Mouse (Mus musculus) adrenal gland, adult 8-10 months (tissue): ENCODE data around the gene Greb1. TPM values are rescaled to one million over a fixed set of nuclear protein-coding genes. Genes with fewer than 3 reads are reported as not detected.

ENCODE experiments used
- DNase-seq: peaks from one replicate; pipeline ENCODE4 v3.0.0; 2022
- total RNA-seq, 4 experiments: library from RNA; stranded (reverse); gene quantifications; 2 replicates each; pipeline ENCODE4 v1.2.4; 2022

Greb1 gene
- total RNA-seq, 4 experiments from 2014 or later: 48.1 to 255 (median 118) TPM

DNA sequence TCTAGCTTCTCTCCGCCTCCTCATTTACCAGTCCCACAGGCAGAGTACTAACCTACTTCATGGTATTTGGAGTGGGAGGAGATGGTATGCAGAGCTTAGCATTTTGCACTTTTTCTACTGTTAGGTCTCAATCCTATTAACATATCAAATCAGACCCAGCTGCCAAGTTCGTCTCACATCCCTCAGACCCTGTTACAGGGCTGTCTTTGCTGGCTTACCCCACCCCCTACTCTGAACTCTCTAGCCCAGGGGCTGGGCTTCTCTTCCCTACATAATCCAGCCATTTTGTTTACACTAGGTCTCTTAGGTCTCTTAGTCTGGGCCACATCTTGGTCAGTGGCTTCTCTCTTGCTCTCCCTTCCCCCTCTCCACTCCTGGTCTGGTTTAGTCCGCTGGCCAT, 131.5 kb downstream of the Greb1 start:
- no peak for DNase-seq

DNA sequence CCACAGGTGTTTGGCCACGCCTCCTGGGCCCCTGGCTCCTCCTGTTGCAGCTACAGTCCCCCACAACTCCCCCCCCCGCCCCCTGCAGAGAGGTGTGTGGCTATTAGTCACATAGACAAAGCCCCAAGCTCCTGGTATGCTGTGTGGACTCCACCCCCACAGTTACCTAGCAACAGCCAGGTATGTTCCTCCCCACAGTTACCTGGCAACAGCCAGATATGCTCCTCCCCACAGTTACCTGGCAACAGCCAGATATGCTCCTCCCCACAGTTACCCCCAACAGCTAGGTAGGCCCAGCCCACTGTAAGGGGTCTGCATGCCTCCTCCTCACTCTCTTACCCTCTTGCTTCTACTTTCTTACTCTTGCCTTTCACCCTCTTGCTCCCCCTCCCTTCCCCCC, 135.7 kb downstream of the Greb1 start:
- DNase-seq: no peak

DNA sequence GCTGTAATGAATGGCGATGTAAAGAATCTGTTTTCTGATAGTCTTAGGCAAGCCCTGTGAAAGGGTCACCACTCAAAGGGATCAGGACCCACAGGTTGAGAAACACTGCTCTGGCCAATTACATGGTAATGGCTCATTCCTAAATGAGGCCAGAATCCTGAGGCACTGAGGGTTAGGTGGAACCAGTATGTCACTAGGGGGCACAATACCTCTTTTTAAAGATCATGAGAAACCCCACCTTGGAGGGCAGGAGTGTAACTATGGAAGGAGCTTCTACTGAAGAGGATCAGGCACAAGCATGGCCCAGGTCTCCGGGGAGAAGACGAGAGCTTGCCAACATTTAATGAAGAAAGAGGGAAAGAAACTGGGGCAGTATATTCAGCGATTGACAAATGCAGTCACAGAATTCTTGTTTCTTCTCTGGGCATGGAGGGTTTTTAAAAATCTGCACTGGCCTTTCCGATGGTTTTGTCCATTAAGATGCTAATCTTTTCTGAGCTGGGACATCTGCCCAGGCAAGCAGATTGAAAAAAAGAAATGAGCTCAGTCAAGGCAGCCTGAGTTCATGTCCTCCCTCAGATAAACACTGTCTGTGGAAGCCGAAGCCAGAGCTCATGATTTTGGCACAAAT, 137.6 kb downstream of the Greb1 start:
- no peak for DNase-seq

DNA sequence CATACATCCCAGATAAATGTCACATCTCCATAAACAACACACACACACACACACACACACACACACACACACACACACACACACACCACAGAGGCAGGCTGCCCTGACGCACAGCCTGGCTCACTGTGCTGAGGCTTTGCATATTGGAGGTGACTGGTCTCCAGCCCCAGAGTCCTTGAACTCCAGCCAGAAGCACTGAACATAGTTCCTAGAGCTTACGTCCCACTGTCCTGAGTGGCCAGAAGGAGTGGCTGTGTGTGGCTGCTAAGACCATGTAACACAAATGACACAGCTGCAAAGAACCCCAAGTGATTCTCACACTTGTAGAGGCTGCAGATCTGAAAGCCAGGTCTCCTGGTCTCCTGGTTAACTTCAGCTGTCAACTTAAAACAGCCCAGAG, 138.8 kb downstream of the Greb1 start:
- peak; percentile 58 for DNase-seq

DNA sequence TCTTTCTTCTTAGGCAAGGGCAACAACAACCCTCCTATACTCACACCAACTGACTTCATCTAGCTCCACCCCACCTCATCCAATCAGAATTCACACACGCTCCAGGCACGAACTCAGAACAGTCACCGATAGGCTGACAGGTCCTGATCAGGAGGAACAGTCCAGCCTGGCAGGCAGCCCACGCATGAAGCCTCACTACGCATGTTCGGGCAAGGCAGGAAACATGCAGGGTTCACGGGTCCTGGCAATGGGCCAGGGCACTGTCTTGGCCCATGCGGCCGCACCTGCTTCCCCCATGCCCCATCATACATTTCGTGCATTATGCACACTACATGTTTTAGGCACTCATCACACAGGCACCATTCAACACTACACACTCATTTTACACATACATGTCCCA, 139.2 kb downstream of the Greb1 start:
- DNase-seq: no peak

DNA sequence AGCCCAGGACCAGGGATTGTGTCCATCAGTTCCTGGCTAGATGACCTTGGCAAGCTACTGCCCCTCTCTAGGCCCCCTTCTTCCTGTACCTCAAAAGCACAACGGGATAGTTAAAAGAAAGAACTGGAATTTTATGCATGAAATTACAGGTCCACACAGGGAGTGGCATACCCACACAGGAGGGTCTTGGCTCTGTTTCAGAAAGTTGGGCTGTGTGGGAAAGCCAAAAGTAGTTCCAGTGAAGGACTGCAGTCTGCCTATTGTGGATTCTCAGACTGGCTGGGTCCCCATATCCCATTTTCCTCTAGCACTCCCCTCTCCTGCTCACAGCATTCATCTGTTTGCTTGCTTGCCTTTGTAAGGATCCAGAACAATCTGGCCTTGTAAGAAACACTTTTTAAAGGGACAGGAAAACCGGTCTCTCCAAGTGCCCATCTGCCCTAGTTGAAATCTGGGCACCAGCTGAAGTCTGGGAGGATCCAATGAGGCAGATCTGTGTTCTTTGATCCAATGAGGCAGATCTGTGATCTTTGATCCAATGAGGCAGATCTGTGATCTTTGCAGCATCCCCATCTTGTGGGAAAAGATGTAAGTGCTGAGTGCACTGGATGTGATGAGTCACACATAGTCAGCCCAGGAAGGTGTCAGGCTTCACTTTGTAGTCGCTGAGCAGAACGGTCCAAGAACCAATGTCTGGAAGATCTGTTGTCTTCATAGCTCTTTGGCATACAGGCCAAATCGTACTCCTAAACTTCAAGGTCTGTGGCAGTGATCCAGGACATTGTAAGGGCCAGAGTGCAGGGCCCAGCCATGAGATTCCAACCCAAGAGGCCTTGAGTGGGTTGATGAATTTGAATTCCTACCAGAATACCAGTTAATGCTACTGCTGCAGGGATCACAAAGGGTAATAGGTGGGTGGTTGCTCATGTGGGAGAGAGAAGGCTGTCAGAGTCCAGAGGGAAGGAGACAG, 143.5 kb downstream of the Greb1 start:
- no peak for DNase-seq

DNA sequence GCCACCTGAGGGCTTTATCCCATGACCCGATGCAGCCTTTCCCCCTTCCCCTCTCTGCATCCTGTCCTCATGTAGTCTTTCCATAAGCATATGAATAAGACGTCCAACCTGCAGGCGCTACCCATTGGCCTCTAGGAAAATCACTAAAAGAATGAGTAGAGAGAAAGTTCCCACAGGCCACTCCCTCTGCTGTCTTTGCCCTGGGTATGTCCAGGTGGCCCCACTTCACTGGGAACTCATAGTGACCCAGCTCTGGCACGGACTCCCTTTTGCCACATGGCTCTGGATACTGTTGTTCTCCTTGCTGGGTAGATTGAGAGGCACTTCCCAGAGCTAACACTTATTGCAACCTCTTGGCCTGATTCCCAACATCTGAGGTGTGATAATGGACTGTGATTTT, 145.1 kb downstream of the Greb1 start:
- DNase-seq: no peak

DNA sequence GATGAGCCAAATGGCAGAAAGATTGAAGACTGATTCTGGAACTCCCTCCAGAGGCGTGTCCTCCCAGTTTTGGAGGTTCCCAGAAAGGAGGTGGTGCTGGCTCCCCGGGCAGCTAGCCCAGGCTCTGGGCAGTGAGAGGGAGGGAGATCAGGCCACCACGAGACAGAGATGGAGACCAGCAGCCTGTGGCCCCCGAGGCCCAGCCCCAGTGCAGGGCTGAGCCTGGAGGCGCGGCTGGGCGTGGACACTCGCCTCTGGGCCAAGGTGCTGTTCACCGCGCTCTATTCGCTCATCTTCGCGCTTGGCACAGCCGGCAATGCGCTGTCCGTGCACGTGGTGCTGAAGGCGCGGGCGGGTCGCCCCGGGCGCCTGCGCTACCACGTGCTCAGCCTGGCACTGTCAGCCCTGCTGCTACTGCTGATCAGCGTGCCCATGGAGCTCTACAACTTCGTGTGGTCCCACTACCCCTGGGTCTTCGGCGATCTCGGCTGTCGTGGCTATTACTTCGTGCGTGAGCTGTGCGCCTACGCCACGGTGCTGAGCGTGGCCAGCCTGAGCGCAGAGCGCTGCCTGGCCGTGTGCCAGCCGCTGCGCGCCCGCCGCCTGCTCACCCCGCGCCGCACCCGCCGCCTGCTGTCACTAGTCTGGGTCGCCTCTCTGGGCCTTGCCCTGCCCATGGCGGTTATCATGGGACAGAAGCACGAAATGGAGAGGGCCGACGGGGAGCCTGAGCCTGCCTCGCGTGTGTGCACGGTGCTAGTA, 147.2 kb downstream of the Greb1 start, which contains the start of gene Ntsr2:
Gene Ntsr2, plus strand, starts transcription at position 51 of the 762 bp plus-strand sequence.
- DNase-seq: peak; percentile 69

DNA sequence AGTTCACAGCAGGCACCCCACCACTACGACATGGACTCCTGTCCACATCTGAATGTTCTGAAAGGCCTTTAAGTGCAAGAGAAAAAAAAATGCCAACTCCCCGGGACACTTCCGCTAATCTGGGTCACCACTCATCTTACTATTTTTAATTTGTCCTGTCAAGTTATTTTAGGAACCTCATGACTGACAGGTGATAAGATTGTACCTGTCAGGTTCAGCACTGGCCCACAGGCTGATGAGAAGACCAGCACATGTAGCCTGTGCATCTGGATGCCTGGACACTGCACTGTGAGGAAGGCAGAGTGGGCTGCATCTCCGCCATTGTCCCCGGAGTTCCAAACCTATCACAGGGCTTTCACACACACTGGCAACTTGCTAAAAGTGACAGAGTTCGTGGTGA, 150.9 kb downstream of the Greb1 start:
- DNase-seq: no peak

DNA sequence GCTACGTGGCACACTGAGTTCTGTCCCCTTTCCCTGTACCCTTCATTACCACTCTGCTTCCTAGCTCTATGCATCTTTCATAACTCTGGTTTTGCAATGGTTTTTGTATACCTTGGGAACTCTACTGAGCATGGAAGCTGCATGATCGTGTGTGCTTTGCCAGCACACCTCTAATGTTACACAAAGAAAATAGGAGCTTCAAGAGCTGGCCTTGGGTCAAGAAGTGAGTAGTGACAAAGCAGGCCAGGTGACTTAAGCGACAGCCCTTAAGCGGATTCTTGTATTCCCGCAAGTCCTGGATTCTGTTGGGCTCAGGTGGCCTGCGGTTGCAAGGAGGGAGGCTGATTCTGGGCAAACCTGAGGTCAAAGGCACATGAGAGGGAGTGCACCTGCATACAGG, 152.4 kb downstream of the Greb1 start:
- no peak for DNase-seq

DNA sequence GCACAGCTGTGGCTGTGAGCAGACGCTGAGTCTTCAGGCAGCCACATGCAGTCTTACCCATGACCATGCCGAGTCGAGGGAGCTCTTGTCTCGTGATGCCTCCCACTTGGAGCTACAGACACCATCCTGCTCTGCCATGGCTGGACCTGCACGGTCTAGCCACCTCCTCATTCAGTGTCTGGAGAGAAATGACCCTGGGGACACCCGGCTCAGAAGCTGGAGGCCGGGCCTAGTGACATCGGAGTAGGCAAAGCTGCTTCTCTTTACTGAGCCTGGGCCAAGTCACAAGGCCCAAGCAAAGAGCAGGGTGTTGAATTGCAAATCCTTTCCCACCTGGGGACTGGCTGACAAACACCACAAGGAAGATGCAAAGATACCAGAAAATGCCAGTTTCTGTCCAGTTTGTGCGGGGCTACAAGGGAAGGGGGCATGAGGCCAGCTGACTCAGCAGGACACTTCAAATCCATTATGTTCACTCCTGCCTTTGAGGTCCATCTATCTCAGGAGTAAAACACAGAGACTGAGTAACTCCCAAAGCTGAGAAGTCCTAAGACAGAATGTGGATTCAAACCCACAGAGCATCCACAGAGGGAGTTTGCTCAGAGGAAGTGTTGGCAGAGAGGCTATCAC, 153.8 kb downstream of the Greb1 start:
- no peak for DNase-seq

DNA sequence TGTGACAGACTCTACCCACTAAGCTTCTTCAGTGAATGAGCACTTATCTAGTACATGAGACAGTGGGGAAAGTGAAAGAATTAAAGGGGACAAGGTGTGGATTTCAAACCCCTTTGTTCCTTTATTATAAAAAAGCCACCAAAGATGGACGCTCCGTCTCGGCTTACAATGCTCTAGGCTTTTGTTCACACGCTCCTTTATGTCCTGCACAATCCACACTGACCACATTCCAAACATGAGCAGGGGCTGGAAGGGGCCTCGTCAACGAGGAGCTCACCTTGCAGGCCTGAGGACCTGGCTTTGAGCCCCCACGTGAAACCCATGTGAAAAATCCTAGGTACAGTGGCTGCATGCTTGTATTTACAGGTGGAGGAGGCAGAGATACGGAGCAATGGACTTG, 156.0 kb downstream of the Greb1 start:
- no peak for DNase-seq

DNA sequence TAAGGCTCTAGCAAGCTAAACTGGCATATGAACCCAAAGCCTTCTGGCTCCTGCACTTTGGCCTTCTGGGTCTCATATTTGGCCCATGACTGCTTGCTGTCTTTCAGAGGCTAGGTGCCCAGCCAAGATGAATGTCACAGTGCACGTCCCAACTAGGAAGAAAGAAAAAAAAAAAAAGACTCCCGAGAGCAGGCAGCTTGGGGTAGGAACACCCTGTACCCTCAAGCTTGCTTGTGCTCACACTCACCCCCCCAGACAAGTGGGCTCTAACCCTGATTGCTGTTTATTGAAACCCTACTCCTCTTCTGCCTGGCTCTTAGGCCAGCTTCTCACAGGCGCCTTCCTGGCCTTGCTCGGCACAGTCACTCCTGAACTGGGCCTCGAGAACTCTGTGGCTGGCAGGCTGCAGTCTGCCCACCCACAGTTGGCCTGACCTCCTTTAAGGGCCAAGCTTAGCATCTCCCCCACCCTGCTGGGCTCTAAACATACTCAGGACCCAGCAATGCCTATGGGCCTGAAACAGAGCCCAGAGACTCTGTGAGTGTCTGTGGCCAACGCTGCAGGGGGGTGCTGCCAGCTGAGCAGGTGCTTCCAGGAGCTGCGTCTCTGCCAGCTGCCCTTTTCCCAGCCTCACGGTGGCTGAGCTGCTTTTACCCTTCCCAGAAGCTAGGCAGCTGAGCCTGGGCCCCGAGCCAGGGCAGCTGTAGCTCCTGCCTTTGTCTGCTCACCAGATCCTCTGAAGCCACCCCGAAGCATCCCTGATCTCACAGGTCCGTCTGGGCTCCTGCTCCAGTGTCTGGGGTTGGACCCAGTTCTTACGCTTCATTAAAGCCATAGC, 157.0 kb downstream of the Greb1 start:
- DNase-seq: no peak

DNA sequence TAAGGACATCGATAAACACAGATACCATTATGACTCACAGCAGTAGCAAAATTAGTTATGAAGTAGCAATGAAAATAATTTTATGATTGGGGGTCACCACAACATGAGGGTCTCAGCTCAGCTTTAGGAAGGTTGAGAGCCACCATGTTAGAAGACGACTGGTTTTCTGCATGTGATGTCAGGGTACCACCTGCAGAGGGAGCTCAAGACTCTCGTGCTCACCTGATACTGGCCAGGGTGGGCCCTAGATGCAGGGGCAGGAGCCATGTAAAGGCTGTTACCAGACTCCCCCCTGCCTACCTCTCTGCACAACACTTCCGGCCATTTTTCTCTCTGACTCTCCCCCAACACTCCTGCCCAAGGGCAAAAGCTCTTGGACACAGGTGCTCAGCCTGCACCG, 158.7 kb downstream of the Greb1 start:
- no peak for DNase-seq

DNA sequence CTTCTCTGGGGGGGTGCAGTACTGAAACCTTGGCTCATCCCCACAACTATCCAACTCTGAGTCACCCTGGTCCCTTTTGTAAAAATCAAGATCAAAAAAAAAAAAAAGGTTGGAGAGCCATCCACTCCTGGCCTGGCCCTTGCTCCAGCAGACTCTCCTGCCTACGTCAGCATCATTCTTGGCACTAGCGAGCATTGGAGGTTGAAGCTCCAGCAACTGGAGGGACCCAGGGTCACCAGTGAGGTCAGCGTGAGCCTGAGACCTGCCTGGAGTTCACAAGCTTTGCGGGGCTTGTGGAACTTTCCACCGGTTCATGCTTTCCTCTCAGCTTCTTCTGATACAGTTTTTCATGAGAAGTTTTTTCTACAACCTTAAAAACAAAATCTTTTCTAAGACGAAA, 160.6 kb downstream of the Greb1 start:
- peak; percentile 55 for DNase-seq

DNA sequence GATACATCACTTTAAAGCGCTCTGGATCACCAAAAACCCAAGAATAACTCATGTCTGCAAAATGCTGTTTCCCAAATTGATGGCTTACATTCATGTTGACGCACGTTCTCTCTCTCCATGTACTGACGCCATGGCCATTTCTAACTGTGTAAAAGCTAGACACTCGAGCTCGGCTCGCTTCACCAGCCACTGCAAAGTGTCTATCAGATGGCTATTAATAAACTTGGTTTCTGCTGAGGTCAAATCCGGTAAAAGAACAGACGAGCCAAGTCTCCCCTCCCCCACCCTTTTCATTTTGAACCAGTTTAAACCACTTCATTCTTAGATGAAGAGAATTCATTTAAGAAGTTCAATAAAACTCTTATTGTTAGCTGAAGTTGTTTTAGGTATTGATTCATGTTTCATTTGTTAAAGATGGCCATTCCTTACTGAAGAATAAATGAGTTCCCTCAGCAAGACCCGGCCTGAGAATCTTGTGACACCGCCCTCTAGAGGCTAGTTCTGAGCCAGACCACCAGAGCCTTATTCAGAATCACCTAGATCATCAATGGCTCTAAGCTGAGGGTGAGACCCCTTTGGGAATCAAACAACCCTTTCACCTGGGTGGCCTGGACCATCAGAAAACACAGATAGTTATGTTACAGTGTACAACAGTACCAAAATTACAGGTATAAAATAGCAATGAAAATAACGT, 161.5 kb downstream of the Greb1 start:
- no peak for DNase-seq

DNA sequence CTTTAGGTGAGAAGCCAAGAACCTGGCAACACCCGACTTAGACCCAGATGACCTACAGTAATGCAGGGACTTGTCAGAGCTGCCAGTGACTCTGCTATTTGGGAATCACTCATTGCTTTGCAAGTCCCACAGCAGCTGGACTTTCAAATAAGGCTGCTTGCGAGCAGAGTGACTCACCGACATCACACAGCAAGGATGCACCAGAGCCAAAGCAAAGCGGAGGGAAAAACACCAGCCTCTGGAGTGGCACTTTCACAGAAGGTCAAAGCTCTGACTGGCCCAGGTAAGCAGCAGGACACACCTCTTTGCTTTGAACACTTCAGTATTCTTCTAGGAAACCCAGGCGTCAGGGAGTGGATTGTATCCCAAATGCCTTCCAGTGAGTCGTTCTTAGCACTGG, 164.9 kb downstream of the Greb1 start:
- DNase-seq: no peak

DNA sequence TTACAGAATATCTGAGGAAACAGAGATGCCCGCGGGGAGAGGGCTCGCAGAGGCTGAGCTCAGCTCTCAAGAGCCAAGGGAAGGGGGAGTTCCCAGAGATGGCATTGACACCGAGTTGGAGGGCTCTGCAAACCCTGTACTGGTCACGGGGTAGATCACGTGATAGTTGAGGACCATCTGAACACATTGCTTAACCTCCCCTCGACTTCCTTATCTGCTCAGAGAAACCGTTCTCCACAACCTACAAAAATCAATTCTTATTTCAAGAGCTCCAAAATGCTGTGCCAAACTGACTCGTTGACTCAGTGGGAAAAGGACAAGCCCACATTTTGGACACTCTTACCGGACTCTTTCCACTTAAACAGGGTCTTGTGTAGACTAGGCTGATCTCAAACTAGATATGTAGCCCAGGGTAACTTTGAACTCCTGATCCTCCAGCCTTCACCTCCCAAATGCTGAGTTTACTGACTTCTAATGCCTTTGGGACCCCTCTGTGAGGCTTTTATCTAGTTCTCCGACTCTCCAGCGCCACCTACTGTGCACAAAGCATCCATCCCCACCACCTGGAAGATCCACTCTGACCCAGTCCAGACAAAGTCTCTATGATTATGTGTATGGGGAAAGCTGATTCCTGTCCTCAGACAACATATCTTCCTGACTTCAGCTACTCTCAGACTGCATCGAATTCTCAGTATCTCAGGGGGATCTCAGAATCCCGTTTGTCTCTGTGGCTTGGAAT, 166.4 kb downstream of the Greb1 start:
- DNase-seq: no peak

DNA sequence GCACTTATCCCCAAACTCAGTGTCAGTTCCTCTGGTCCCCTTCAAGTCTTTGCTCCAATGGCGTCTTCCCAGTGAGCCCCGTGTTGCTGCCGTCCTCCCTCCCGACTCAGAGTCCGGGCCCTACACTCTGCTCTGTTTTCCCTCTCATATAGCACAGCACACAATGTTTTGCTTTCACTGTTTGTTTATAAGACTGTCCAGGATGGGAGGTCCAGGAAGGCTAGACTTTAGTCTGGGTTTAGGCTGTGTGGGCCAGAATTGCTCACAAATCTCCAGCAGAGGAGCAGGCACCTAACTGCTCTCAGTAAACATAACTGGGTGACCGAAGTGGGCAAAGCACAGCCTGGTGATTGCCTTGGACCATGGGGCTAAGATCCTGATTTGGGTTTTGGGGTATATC, 167.5 kb downstream of the Greb1 start:
- no peak for DNase-seq

DNA sequence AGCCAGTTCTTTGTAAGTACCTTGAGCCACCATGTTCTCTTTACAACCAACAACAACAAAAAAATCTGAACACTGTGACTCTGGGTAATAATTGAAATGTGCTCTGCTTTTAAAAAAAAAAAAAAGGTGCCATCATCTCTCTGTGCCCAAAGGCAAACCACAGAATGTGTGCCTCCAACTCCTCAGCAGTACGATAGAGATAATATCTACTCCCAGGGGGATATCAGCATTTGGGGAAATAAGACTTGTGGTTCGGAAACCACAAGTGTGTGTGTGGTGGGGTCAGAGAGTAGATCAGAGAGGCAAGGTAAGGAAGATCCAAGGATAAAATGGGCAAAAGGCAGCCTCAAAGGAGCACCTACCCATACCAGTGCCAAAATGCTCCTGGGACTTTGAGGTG, 169.3 kb downstream of the Greb1 start:
- no peak for DNase-seq

DNA sequence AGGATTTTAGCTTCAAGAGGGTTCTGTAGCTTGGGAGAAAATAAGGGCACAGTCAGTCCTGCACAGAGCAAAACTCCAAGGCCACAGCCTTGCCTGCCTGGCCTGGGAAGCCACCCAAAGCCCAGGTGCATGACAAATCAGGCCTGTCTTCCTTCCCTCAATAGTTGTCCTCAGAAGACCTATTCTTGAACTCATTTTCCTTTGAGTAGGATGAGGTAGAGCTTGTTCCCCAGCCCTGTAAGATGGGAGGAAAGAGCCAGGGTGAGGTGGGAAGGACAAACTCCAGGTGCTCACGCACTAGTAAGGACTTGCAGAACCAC, 169.9 kb downstream of the Greb1 start:
- no peak for DNase-seq
